Mouse (Mus musculus): Measurements from ENCODE around the gene Soat1.

The Soat1 gene

GRCm38 (mm10) chr1:156463981-156464853 lies 9.9 kb downstream of the Soat1 start:
- no peak for DNase-seq

DNA sequence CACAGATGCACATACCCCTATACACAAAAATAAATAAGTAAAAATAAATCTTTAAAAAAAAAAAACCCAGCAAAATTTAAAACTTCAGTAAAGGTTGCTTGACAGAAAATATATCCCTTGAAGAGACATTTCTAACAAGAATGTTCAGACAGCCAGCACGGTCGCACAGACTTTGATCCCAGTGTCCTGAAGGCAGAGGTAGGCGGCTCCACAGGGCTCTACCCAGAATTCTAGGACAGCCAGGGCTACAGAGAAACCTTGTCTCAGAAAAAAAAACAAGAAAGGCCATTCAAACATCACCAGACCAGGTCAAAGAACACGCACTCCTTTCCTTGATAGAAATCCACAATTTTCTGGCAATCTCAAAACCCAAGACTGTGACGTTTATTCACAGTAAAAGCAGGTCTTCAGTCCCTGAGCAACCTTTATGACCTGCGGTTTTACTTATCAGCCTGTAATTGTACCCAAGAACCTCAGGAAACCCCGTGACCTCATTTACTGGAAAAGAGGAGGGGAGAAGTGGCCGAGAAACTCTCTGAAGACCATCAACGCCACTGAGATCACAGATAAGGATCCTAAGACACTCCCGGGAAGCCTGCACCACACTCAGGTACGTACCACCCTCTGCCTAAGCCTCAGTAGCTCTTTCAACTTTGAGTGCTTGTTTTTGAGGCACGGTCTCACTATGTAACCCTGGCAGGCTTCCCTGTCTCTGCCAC lies 11.7 kb downstream of the Soat1 start:
- no peak for DNase-seq

- no peak for DNase-seq
Measured at GRCm38 (mm10) chr1:156461036-156461435, 13.1 kb downstream of the Soat1 start.

- no peak for DNase-seq
Measured at GRCm38 (mm10) chr1:156460216-156460615, 13.9 kb downstream of the Soat1 start.

DNA sequence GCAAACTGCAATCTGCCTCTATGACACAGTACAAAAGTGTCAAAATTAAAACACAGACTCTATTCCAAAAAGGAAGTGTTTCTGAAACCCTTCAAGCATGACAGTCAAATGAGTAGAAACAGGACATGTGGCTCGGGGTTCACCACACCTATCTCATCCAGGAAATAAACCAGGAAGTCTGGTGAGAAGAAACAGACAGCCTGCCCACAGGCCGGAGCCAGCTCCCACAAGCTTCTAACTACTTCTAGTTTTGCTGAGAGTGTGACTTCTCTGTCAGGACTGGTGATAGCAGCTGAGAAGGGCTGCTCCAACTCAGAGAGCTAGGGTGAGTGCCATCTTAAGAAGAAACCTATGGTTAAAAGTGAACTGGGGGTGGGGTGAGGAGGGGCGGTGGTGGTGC lies 14.4 kb downstream of the Soat1 start:
- no peak for DNase-seq

GRCm38 (mm10) chr1:156458391-156459060 lies 15.6 kb downstream of the Soat1 start:
- DNase-seq = no peak

- DNase-seq = no peak
Measured at GRCm38 (mm10) chr1:156455005-156455758, 18.9 kb downstream of the Soat1 start.

DNA sequence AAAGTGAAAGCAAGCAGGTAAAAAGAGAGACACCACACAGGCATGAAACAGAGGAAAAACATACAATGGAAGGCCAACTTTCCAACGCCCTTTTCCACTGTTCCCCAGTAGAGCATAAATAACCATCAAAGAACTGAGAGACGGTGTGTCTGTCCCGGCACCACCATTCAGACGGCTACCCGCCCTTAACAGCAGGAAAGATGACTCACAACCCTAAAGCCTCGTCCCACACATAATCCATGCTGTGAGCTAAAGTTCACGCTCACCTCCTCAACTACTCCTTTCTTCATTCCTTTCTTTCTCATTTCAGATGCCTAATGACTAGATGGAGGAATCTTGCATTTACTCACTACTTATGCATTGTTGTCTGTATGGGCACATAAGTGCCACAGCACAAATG lies 19.7 kb downstream of the Soat1 start:
- DNase-seq = no peak

DNA sequence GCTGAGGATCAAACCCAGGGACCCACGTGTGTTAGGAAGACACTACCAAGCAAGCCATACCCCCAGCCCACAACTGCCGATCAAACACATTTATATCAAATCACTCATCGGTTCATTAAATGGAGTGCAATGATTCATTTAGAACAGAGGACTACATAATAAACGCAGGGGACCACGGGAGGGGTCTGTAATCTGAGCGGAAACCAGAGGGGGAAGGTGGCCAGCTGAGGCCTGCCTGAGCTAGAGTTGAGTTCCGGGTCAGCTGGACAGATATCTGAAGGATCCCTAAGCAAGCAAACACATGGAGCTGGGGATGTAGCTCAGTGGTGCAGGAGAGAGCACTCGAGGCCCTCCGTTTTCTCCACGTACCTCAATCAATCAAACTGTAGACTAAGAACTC lies 20.3 kb downstream of the Soat1 start:
- no peak for DNase-seq

DNA sequence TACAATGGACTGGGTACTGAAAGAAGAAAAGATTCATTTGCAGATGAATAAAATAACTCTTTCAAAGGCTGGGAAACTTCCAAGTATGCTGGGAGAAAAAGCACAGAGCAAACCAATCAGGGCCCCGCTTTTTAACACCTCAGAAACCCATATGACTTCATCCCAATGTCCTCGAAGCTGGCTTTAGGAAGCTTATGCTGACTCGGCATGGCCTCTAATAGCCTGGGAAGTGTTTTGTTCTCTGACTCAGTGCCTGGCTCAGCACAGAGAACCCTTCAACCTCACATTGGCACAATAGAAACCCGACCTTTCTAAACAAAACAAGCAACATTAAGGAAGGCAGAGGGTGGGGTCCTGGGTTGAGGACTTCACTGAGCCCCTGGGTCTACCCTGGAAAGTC lies 23.7 kb downstream of the Soat1 start:
- no peak for DNase-seq

GRCm38 (mm10) chr1:156449691-156450090 lies 24.4 kb downstream of the Soat1 start:
- no peak for DNase-seq

DNA sequence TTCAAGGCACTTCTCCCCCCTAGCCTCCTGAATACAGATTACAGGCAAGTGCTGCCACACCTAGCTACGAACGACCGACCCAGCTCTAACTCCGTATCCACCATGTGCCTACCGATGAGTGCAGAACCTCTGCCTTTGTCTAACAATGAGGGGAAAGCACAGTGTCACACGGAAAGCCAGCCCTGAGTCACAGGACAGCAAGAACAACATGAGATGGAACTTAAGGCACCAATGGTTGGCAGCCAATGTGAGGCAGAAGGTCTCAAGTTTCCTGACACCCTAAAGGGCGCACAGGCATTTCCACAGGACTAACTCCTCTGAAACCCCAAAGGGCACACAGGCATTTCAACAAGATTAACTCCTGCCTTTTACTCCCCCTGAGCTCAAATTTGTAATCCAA lies 25.0 kb downstream of the Soat1 start:
- DNase-seq = no peak

- no peak for DNase-seq
Measured at GRCm38 (mm10) chr1:156445049-156445448, 29.1 kb downstream of the Soat1 start.

DNA sequence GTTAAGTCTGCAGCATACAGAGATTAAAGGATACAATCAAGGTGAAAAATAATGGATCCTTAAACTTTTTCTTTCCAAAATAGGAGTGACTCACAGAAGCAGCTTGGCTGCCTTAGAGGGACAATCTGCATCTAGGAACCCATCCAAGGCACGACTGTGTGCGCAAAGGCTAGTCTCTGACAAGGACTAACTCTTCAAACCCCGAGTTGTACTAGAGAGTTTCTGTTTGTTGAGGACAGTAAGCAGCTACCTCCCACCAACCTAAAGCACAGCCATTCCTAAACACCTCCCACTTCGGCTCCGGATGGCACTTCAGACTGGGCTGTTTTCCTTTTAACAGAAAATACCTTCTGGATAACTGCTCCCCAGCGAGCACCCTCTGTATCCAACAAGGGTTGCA lies 31.4 kb downstream of the Soat1 start:
- DNase-seq = no peak

GRCm38 (mm10) chr1:156442266-156442665 lies 31.9 kb downstream of the Soat1 start:
- no peak for DNase-seq

- no peak for DNase-seq
Measured at GRCm38 (mm10) chr1:156437726-156438125, 36.4 kb downstream of the Soat1 start.

DNA sequence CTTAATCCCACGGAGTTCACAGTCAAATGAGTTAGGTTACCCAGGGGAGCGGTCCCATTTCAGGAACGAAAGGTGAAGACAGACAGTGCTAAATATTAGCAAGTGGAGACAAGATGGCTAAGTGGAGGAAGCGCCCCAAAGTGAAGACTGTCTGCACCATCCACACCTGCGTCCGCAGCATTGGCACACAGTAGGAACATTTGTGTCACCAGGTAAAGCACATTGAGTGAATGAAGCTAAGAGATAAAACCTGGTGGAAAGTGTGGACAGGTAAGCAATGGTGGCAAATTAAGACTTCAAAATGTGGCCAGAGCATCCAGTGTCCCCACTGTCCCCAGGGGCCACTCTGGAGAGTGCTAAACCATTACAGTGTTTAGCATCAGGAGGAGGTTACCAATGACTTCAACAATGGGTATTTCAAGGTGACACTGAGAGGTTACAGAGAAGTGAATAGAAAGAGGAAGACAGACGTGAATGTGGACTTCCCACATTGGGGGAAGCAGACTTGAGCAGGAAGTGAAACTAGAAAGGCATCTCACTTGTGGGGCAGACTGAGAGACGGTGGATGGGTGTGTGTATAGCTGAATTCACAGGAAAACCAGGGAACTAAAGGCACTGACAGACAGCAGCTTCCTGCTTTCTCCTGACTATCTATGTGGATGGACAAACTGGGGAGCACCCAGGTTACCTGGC lies 37.0 kb downstream of the Soat1 start:
- DNase-seq = no peak

DNA sequence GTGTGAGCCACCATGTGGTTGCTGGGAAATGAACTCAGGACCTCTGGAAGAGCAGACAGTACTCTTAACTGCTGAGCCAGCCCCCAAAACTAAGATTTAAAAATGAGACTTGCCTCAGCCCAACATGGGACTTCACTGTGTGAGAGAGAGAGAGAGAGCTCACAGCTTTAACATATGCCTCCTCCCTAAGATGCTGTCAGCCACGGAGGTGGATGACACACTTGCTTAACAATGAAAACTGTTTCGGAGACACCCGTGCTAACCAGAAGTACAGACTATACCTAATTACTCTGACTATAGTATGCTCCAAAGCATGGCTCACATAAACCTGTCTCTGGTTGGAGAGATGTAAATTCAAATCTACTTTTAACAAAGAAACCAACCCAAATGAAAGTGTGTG lies 40.6 kb downstream of the Soat1 start:
- no peak for DNase-seq

GRCm38 (mm10) chr1:156432498-156432897 lies 41.6 kb downstream of the Soat1 start:
- DNase-seq = no peak

DNA sequence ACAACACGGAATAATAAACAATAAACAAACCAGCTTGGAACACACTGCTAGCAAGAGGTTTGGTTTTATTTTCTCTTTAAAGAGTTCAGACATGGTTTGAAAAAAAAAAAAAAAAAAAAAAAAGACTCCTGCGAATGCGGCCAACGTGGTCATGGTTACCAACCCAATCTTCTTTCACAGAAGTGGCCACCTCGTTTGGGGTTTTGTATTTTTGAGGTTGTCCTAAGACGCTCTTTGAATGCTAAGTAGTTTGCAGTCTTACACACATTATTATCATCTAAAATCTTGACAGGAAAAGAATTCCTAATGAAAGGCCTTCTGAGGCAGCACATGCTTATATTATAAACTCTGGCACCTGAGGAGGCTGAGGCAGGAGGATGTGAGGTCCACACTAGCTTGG lies 45.7 kb downstream of the Soat1 start:
- DNase-seq = no peak

DNA sequence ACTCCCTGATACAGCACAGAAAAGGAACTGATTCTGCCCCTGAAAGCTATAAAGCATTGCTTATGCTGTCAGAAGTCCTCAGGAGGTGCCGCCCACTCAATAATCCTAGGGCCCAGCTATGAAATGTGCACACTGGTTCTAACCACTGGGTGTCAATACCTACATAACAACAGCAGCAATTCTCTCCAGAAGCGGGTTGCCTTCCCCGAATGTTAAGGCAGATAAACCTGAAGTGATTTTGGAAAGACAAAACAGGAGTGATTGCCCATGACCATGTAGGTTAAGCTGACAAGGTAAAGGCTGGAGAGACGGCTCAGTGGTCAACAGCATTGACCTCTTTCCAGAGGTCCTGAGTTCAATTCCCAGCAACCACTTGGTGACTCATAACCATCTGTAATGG lies 48.4 kb downstream of the Soat1 start:
- no peak for DNase-seq

DNA sequence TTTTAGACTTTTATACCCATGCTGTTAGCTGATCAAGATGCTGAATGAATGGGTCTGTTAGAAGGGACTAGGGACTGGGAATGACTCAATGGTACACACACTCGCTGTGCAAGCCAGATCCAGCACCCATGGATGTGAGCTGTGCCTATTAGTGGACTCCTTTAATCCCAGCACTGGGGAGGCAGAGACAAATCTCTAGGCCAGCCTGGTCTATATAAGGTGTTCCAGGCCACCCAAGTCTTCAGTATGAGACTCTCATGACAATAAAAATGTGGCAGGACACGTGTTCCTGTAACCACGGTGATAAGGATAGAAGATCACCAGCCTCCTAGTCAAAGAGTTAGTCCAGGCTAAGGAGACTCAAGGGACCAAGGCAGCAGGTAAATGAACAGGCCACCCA lies 50.1 kb downstream of the Soat1 start:
- no peak for DNase-seq

Measured in cerebellum, adult 11 months (tissue).